Mouse (Mus musculus) erythroblast, embryonic 14.5 days (primary cell): ENCODE results near the gene Gpr15.

Experiments
- GATA1 ChIP-seq: IDR thresholded peaks from 2 replicates; pipeline ENCODE4 v1.6.1; 2012; ENCODE audit warnings: low read length, inconsistent platforms, mixed read lengths
- TAL1 ChIP-seq: IDR thresholded peaks from 3 replicates; pipeline ENCODE4 v1.6.1; 2012; ENCODE audit warnings: low read length, inconsistent platforms, mixed read lengths

GRCm38 (mm10) chr16:58690322-58690732 lies 28.5 kb downstream of the Gpr15 start:
- TF ChIP-seq TAL1 = no peak
- no peak for TF ChIP-seq GATA1
